Mouse (Mus musculus): ENCODE data around the gene Dagla. TPM values are rescaled to one million over a fixed set of nuclear protein-coding genes. Genes with fewer than 3 reads are reported as not detected.

The Dagla gene
- total RNA-seq, 2 experiments from 2014 or later = 44.1 to 44.6 TPM

GRCm38 (mm10) chr19:10312072-10312471, 7.4 kb upstream of the Dagla start:
- no peak for DNase-seq
- intact Hi-C loops (cut with DNase I) = no loop called here

- intact Hi-C loops (cut with DNase I) = loop anchor here (5.0 kb wide), 1 partner anchor 42 kb away; no protein-coding TSS in a partner anchor
- no peak for DNase-seq
These were observed 4.3 kb upstream of the Dagla start for GRCm38 (mm10) chr19:10308990-10309389.

GRCm38 (mm10) chr19:10307941-10308340, 3.3 kb upstream of the Dagla start:
- DNase-seq = no peak

GRCm38 (mm10) chr19:10307351-10307750, 2.7 kb upstream of the Dagla start:
- no peak for DNase-seq
- intact Hi-C loops (cut with DNase I) = loop anchor here (5.0 kb wide), 1 partner anchor 40 kb away; no protein-coding TSS in a partner anchor

More at GRCm38 (mm10) chr19:10307941-10308340, 3.3 kb upstream of the Dagla start:
- intact Hi-C loops (cut with DNase I) = loop anchor here (5.0 kb wide), 1 partner anchor 41 kb away; no protein-coding TSS in a partner anchor

- intact Hi-C loops (cut with DNase I) = loop anchor here (5.0 kb wide), 1 partner anchor 39 kb away; no protein-coding TSS in a partner anchor
These were observed 2.0 kb upstream of the Dagla start for GRCm38 (mm10) chr19:10306521-10307243.

GRCm38 (mm10) chr19:10305640-10306039, 963 bp upstream of the Dagla start:
- intact Hi-C loops (cut with DNase I) = loop anchor here (5.0 kb wide), 1 partner anchor 38 kb away; no protein-coding TSS in a partner anchor
- DNase-seq = no peak

More at GRCm38 (mm10) chr19:10306521-10307243, 2.0 kb upstream of the Dagla start:
- no peak for DNase-seq

- intact Hi-C loops (cut with DNase I) = no loop called here
- no peak for DNase-seq
These were observed 282 bp downstream of the Dagla start for GRCm38 (mm10) chr19:10304395-10304794.

- intact Hi-C loops (cut with DNase I) = no loop called here
- no peak for DNase-seq
These were observed 1.8 kb downstream of the Dagla start for GRCm38 (mm10) chr19:10302852-10303251.

GRCm38 (mm10) chr19:10301866-10302356, 2.8 kb downstream of the Dagla start:
- DNase-seq = no peak
- intact Hi-C loops (cut with DNase I) = no loop called here

GRCm38 (mm10) chr19:10301263-10301662, 3.4 kb downstream of the Dagla start:
- intact Hi-C loops (cut with DNase I) = no loop called here
- DNase-seq = no peak

GRCm38 (mm10) chr19:10300809-10301208, 3.9 kb downstream of the Dagla start:
- no peak for DNase-seq
- intact Hi-C loops (cut with DNase I) = no loop called here

- DNase-seq = no peak
- intact Hi-C loops (cut with DNase I) = no loop called here
These were observed 6.4 kb downstream of the Dagla start for GRCm38 (mm10) chr19:10298268-10298667.

GRCm38 (mm10) chr19:10297041-10297503, 7.6 kb downstream of the Dagla start:
- no peak for DNase-seq

GRCm38 (mm10) chr19:10296306-10296705, 8.4 kb downstream of the Dagla start:
- no peak for DNase-seq
- intact Hi-C loops (cut with DNase I) = no loop called here

More at GRCm38 (mm10) chr19:10297041-10297503, 7.6 kb downstream of the Dagla start:
- intact Hi-C loops (cut with DNase I) = no loop called here

GRCm38 (mm10) chr19:10294631-10295562, 9.8 kb downstream of the Dagla start:
- intact Hi-C loops (cut with DNase I) = no loop called here
- no peak for DNase-seq

- DNase-seq = no peak
- intact Hi-C loops (cut with DNase I) = no loop called here
These were observed 10.7 kb downstream of the Dagla start for GRCm38 (mm10) chr19:10293987-10294386.

- intact Hi-C loops (cut with DNase I) = no loop called here
- no peak for DNase-seq
These were observed 12.7 kb downstream of the Dagla start for GRCm38 (mm10) chr19:10291896-10292490.

- intact Hi-C loops (cut with DNase I) = no loop called here
- DNase-seq = no peak
These were observed 14.3 kb downstream of the Dagla start for GRCm38 (mm10) chr19:10290153-10290945.

GRCm38 (mm10) chr19:10289609-10290150, 15.0 kb downstream of the Dagla start:
- DNase-seq = no peak
- intact Hi-C loops (cut with DNase I) = no loop called here

Data from left cerebral cortex, postnatal 4 days (tissue).